Mouse (Mus musculus) cerebellum, adult 11 months (tissue): ENCODE results near the gene Nek1.
"Not testable (repeated sequence)": the region's sequence is repeated elsewhere in the genome, so short reads cannot be mapped to it uniquely, and the experiment has no call there.

Experiments used
- DNase-seq: peaks from one replicate; pipeline ENCODE4 v3.0.0; 2022

The Nek1 gene

DNA sequence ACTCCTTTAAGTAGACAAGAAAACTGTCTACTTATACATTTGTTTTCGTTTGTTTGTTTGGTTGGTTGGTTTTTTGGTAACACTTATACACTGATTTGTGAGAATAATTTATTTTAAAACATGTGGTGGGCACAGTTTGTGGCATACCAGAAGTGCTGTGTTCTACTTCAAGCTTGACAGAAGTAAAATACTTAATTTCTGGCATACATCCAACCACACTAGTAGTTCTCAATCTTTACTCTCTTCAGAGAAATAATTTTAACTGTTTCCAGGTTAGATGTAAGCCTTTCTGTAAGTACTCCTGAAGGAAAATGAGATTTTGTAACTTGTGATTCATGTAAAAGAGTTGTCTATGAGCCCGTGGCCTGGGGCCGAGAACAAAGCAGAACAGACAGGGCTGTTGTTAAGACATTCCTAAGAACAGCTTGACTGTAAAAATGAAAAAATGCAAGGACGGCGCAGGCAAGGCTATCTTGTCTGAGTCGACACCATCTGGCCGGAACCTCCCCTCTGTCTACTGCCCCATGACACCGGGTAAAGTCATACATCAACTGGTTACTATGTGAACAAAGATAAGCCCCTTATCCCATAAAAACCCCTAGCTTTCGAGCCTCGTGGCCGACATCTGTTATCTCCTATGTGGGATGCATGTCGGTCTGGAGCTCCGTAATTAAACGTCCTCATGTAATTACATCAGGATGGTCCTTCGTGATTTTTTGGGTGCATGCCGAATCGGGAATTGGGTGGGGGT is 8.6 kb upstream of the Nek1 start:
- not testable (repeated sequence) for DNase-seq

DNA sequence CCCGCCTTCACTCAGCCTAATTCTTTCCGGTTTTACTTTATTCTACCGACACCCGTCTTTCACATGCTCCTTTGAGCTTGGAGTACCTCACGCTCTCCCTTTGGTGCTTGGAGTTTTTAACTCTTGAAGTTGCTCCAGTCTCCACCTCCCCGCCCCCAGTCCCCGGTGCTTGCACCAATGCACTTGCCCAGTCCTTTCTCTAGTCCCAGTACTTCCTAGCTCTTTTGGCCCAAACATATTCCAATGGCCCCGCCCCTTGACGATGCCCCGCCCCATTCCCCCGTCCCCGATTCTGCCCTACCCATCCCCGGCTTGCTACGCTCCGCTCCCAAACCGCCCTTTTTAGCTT is 460 bp upstream of the Nek1 start:
- no peak for DNase-seq

DNA sequence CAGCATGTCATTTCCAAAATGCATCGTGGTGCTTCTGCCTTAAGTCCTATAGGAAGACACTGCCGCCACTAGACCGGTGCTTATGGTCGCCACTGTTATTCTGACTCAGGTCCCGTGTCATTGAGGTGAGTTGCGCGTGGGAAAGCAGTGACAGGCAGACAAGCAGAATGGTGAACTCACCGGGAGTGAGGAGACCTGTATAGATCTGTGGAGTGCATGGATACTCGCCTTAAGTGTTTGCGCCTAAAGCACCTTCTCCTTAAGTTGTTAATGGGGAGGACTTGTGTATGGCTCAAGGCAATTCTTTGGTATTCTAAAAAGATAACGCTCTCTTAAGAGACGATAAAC is 618 bp downstream of the Nek1 start:
- DNase-seq, result no peak

DNA sequence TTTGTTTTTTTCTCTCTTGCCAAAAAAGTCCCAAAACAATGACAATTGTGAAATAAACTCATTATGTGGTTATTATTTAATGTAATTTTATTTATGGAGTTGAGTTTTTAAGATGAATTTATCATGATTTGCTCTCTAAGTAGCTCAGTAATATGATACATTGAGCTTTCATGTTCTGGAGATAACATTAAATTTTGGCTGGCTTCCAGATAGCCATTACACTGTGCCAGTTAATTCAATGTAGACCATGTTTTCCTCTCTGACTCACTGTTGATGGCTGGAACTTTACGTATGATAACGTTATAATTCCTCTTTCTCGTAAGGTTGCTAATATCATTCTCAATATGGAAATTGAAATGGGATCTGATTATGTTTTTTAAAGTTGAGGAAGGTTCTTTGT is 3.5 kb downstream of the Nek1 start:
- no peak for DNase-seq

DNA sequence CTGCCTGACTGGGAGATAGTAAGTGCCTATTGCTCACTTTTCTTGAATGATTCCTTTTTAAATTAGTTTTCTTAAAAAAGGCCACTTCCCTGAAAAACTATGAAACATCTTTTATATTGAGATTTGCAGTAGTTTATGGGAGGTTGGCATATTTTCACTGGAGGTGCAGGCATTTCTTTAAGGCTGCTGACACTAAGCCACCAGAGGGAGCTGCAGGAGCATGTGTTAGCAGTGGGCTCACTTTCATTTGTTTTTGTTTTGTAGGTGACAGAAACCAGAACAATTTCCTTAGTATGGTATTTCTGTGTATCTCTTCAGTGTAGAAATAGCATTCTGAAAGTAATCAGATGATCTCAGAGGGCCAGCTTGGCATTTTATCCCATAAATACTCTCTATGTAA is 49.0 kb downstream of the Nek1 start:
- DNase-seq, result peak; percentile 13

DNA sequence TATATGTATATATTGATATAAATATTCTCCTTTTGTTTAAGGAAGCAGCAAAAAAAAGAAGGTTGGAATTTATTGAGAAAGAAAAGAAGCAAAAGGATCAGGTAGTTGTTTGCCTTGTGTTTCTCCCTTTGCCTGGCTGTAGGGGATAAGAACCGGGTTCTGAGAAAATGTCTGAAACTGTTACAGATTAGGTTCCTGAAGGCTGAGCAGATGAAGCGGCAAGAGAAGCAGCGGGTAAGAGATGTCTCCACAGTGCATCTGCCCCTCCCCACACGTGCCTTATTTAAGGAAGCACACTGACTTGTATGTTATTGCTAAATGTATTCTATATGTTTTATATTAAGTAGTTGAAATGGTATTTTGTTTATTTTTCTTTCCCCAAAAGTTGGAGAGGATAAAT is 50.9 kb downstream of the Nek1 start:
- DNase-seq, result no peak

DNA sequence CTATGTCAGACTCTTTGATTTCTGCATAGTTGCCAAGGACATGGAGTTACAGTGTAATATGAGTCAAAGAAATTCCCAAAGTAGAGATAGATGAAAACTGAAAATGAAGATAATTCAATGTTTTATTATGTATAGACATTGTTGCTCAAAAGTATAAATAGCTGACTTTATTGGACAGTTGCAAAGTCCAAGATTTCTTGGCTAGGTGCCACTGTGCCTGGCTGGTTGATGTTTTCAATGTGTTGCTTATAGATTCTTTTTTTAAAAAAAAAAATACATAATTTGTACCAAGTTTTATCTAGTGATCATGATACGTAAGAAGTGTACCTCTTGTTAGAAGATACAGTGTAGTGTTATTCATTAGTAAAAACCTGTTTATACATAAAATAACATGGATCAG is 53.8 kb downstream of the Nek1 start:
- no peak for DNase-seq

DNA sequence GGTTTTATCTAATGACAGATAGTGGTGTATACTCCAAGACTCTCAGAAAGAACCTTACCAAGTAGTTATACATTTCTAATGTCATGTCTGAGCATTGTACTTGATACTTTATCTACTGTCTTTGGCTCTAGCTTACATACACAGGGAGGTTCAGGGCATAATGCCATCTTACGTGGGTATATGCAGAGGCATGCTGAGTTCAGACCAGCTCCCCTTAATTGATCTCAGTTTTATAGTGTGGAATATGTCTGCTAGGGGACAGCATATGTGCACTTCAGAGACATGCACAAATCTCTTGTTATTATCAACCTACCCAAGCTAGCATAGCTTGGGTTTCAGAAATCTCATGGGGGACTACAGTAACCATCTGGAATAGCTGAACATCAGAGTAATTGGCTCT is 60.0 kb downstream of the Nek1 start:
- no peak for DNase-seq

DNA sequence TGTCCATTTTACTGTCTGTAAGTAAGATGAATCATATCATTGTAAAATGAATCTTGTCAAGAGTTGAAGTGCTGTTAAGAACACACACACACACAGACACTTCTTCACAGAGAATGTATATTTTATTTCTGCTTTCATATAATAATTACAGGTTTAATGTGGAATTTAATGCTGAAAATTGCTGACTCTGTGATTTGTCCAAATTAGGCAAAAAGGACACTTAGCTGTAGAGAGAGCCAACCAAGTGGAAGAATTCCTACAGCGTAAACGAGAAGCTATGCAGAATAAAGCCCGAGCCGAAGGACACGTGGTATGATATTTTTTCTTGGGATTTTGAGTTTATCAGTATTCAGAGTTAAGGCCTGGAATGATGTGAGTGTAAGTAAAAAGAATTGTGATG is 61.3 kb downstream of the Nek1 start:
- no peak for DNase-seq

DNA sequence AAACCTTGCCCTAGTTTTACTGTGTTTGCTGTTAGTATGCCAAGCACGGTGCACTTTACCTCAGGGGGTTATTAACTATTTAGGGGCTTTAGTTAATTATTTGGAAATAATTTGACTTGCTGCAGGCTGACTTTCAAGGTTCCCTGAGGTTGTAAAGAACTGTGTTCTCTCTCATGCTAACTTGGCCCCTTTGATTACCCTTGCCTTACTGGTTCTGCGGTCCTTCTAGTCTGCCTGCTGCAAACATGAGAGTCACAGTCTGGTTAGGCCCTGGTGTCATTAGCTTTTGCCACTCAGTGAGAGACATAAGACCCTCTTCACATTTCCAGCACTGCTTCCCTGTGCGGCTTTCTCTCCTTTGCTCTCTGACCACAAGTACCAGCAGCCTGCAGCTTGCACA is 64.0 kb downstream of the Nek1 start:
- DNase-seq, result no peak

DNA sequence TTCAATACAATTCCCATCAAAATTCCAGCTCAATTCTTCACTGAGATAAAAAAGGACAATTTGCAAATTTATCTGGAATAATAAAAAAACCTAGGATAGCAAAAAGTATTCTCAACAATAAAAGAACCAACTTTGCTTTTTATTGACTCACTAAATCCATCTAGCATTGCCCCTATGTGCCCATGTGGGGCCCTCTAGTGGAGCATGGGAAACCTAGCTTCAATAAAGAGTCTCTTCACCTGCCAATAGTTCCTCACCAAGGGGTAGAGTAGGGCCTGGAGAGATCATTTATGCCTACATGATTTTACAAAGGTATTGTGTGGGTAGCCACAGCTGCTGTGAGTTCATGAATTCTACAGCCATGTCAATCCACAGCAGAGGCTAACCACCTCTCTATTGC is 66.1 kb downstream of the Nek1 start:
- DNase-seq, result no peak

DNA sequence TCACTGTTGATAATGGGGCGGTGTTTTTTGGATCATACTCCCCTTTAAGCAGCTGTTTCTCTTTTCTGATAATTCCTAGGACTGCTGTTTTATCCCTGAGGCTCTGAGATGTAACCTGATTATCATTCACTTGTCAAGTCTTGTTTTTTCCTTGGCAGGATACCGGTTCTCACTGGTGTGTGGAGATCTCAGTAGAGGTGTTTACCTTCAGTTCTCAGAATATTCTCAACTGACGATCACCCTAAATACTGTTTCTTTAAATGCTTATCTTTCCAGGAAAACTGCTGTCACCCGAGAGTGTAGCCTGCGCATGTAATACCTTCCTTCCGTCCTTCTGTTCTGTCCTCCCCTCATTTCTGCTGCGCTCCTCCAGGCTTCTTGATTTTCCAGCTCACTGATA is 67.4 kb downstream of the Nek1 start:
- no peak for DNase-seq

DNA sequence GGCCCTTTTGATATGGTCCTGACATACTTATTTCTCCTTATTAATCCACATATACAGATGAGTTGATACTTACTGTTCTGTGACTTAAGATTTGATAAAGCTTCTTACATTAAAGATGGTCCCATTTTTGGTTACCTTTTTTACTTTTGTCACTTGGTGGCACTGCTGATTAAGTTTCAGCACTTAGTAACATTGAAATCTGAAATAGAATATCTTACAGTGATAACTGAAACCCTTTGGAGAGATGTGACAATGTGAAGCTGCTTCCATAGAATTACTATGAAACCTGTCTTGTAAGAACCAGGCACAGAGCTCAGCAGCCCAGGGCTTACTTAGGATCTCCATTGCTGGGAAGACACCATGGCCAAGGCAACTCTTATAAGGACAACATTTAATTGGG is 82.1 kb downstream of the Nek1 start:
- DNase-seq, result no peak

DNA sequence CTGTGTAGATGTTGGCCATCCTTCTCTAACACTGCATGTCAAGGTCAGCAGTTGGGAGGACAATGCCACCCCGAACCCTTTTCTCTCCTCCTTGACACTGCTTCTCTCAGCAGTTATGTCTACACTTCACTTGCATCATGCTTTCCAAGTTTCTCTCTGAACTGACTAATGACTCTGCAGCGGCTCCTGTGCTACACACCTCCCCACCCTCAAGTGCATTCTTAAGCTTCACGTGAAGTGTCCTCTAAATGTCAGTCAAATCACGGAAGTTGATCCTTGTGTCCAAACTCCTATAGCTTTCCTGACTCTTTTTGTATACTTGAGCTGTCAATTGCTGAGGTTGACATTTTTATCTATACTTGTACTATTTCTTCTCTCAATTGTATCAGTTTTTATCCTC is 117.5 kb downstream of the Nek1 start:
- no peak for DNase-seq

DNA sequence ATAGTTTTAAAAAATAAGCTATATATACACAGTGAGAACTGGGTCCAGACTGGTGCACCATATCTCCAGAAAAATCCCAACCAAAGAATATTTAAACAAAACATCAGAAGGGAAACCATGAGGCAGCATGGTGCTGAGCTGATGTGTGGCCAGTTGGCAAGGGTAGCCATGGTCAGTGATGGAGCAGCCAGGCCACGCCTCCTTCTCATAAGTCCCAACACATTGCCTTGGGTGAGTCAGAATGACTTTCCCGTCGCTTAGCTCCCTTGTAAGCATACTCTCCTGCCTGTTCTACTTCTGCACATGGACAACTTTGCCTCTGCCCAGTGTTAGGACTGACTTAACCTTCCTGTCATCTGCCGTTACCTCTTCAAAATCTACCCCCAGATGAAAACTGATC is 118.9 kb downstream of the Nek1 start:
- DNase-seq, result no peak

DNA sequence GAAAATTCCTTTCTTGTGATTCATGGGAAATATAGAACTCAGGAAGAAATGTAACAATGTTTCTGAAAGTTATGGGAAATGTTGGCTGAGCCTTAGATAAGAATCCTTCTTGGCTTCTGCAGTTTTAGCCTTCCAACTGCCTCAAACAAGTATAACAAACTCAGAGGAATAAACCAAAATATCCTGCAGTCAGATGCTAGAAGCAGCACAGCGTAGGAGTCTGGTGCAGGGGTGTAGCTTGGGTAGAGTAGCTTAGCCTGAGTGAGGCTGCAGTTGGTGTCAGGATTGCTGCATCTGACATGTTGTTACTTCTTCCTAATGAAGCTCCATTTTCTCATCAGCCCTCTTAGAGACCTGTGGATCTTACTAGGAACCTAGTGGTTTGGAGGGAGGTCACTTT is 128.6 kb downstream of the Nek1 start:
- no peak for DNase-seq

DNA sequence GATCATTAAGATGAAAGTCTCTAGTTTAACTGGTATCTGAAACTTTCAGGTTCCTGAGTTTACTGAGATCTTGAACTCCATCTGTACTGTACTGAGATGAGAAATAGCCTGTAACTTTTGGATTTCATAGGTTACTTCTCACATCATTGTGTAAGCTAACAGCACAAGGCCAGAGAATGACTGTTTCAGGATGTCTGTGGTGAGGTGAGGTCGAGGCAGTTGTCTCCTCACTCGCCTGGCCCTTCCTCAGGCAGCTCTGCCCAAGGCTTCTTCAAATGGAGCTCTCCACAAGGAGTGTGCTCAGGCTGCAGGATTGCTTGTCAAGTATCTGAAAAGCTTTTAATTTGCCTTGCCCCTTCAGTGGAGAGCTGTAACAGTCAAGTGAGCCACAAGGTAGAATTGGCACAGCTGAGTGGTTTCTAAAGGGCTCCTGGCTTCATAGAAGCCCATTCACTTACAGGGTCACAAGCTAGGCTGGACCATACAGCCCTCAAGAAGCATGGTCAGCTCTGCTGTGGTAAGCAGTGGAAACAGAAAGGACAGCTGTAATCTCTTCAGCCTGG is 134.4 kb downstream of the Nek1 start:
- DNase-seq, result no peak

DNA sequence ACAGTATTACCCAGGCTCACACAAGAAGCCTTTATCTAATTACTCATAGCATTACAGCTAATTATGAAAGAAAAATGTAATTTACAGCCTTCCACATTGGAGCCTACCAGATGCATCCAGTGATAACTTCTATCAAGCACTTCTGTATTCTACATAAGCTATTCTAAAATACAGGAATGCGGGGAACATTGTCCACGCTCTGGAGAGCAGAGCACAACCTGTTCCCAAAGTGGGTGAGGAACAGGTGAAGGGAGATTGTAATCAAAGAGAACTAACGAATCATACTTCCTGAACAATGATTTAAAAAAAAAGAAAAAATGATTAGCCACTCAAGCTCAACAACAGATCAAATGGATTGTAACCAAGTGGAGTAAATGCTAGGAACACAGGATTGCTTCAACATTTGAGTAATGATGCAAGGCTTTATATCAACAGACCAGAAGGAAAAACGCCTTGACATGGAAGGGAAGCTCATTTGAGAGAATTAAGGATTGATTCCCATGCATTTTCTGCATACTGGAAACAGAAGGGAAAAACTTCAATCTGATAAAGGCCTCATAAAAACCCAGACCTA is 139.7 kb downstream of the Nek1 start:
- no peak for DNase-seq

DNA sequence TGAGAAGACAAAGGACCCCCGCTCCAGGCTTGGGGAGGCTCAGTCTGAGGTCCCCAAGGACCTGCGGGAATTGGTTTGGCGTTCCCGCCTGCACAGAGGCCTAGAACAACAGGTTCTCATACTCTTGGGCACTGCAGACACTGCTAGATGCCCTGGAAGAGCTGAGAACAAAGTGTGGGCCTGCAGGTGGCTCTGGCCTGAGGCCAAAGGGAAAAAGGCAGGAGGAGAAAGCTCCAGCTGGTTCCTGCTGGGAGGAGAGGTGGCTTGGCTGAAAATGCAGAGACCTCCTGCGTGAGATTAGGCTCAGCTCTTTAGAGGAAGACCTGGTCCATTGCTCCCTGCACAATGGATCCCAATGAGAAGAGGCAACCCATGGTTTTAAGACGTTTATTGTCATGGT is 148.9 kb downstream of the Nek1 start:
- DNase-seq, result peak; percentile 11

DNA sequence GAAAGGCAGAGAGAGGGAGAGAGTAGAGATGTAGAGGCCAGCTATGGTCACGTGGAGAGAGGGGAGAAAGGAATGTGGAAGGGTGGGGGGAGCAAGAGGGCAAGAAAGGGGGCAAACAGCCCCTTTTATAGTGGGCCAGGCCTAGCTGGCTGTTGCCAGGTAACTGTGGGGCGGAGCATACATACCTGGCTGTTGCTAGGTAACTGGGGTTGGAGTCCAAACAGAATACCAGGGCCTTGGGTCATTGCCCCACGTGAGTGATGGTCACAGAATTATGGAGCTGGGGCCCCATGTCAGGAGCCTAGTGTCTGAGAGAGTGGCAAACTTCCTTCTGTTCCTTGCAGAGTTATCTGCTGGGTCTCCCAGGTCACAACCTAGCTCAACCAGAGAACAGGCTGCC is 149.3 kb downstream of the Nek1 start:
- DNase-seq, result no peak

DNA sequence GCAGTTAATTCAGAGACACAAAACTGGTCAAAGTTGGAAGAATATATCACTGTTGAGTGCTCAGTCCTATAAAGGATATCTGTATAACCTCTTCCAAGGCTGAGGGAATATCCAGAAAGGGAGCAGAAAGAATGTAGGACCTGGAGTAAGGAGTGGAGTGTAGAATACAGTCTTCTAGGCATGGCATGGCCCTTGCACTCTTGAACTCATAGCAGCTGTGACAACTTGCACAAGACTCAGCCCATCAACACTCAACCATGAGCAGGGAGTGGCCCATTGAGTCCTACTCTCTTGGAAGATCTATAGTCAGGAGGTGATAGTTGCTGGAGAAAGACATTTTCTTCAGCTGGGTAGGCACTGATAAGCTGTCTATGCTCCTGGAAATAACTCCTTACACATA is 149.8 kb downstream of the Nek1 start:
- DNase-seq, result no peak

DNA sequence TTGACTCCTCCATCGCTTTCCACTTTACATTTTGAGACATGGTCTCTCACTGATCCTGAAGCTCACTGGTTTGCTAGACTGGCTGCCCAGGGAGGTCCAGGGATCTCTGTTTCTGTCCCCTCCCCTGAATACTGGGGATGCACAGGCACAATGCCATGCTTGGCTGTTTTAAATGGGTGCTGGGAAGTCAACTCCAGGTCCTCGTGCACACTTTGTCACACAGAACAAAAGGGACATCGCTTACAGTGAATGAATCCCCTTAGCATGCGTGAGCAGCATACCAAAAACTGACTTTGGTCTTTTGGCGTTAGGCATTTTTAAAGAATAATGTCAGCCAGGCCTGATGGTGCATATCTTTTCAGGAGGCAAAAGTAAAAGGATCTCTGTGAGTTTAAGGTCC is 155.7 kb downstream of the Nek1 start:
- no peak for DNase-seq

DNA sequence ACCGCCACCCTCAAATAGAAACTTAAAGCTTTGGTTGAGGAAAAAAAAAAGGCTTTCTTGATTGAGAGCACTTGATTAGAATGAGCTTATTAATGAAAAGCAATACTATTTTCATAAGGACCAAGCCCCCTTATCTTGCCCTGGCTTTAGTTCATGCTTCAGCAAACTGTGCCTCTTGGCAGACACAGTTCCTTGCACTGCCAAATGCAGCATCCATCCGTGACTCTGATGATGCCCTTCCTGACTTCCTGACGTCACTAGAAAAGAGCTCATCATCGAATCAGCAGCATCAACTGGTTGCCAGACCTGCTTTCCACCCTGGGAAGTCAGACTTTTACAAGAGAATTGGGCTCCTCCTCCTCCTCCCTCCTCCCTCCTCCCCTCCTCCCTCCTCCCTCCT is 157.6 kb downstream of the Nek1 start:
- no peak for DNase-seq

DNA sequence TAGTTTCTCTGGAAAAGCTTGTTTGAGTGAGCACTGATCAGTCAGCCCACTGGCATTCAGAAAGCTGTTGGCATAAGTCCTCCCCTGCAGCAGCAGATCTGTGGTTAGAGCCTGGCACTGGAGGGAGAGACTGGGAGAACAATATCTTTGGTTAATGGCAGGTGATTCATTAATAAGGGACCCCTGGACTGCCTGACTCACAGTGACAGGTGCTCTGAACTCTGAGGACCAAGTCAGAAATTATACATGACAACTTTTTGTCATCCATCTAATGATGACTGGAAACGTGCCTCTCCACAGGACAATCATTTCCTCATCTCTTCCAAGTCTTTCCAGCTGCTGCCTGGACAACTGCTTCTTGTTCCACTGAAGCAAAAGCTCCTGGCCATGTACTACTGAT is 163.4 kb downstream of the Nek1 start:
- DNase-seq, result no peak

DNA sequence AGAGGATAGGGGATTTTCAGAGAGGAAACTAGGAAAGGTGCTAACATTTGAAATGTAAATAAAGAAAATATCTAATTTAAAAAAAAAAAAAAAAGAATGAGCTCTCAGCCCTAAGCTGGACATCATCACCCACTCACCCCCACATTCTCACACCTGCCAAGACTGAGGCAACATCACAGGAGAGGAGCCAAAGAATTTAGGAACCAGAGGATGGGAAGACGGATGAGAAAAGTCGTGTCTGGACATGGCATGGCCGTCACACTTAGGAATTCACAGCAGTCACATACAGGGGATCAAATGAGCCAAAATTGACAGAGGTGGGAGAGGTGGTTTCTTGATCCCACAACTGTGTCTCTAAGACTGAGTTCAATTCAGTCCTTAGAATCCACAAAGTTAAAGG is 165.5 kb downstream of the Nek1 start:
- DNase-seq, result no peak
